Mouse (Mus musculus) cerebellum, adult 2 months (tissue): ENCODE data around the gene Slc39a11.

Source experiments
- CTCF ChIP-seq: fragments of 200-500 bp; IDR thresholded peaks from 2 replicates; pipeline ENCODE4 v1.5.1; 2011; ENCODE audit warnings: low read depth, mild to moderate bottlenecking, control low read depth, low read length, moderate library complexity, borderline replicate concordance; ENCODE audit not compliant: insufficient read depth
- POLR2A ChIP-seq: fragments of 200-500 bp; IDR thresholded peaks from 2 replicates; pipeline ENCODE4 v1.6.1; 2011; ENCODE audit warnings: low read length, control low read depth, borderline replicate concordance; ENCODE audit not compliant: insufficient read depth

GRCm38 (mm10) chr11:113214741-113215140 lies 435.1 kb downstream of the Slc39a11 start:
- TF ChIP-seq CTCF (no peak), POLR2A (no peak)
